In genomic region chr9:35350046-35350552, GRCm38 (mm10) we compare ENCODE assay signal across 26 mouse cellular contexts.
"Had no signal": no experiment of that assay in that cellular context is flagged by ENCODE, and none has a peak within 500 bp of the region (broad histone marks: within the 10 kb centered on the region; RNA-seq: fewer than 3 reads in every experiment).

No protein-coding gene starts in this region.

- H3K4me2 ChIP-seq: heart, embryonic 11.5 days; heart, embryonic 13.5 days; heart, embryonic 15.5 days; hindbrain, embryonic 13.5 days; hindbrain, embryonic 15.5 days; kidney, embryonic 15.5 days; limb, embryonic 12.5 days; limb, embryonic 15.5 days; liver, embryonic 12.5 days had no signal

- H3K27me3 ChIP-seq: heart, embryonic 13.5 days; heart, embryonic 15.5 days; kidney, embryonic 15.5 days; limb, embryonic 12.5 days; limb, embryonic 15.5 days; liver, embryonic 12.5 days had no signal

- H3K4me3 ChIP-seq: heart, embryonic 13.5 days; heart, embryonic 15.5 days; hindbrain, embryonic 13.5 days; hindbrain, embryonic 15.5 days; kidney, embryonic 15.5 days; limb, embryonic 12.5 days; limb, embryonic 15.5 days; liver, embryonic 12.5 days had no signal

- H3K27ac ChIP-seq: heart, embryonic 13.5 days; heart, embryonic 15.5 days; hindbrain, embryonic 13.5 days; hindbrain, embryonic 15.5 days; hindbrain, postnatal 0 days; kidney, embryonic 15.5 days; kidney, postnatal 0 days; limb, embryonic 12.5 days; limb, embryonic 15.5 days; liver, embryonic 12.5 days; liver, embryonic 14.5 days had no signal

- DNase-seq: gastrocnemius, postnatal 14 days; gastrocnemius, postnatal 36 days; heart, adult 18-20 months; heart, postnatal 14 days; heart, postnatal 36 days; kidney, adult 11 months; kidney, adult 2 months; kidney, adult 9 months; kidney, postnatal 14 days; kidney, postnatal 36 days; layer of hippocampus, adult 9-11 months; layer of hippocampus, postnatal 36 days; left cerebral cortex, postnatal 4 days had no signal

- H3K36me3 ChIP-seq: heart, embryonic 13.5 days; heart, embryonic 15.5 days; hindbrain, embryonic 13.5 days; hindbrain, embryonic 15.5 days; kidney, embryonic 15.5 days; limb, embryonic 12.5 days; limb, embryonic 15.5 days; liver, embryonic 12.5 days had no signal

- ATAC-seq: hindbrain, postnatal 0 days; intestine, embryonic 16.5 days; liver, embryonic 12.5 days had no signal

- H3K4me1 ChIP-seq: liver, embryonic 12.5 days had no signal

- H3K9me3 ChIP-seq: heart, embryonic 13.5 days; heart, embryonic 15.5 days; hindbrain, embryonic 13.5 days; hindbrain, embryonic 15.5 days; kidney, embryonic 15.5 days; limb, embryonic 12.5 days; limb, embryonic 15.5 days; liver, embryonic 12.5 days had no signal

- H3K9ac ChIP-seq: heart, embryonic 13.5 days; heart, embryonic 15.5 days; hindbrain, embryonic 13.5 days; hindbrain, embryonic 15.5 days; kidney, embryonic 15.5 days; limb, embryonic 12.5 days; limb, embryonic 15.5 days; liver, embryonic 12.5 days; liver, embryonic 14.5 days had no signal
